Mouse (Mus musculus): ENCODE measurements around the gene Hacd2.
A peak's percentile ranks its signal among the peaks of the same experiment; 100 is the strongest.

The Hacd2 gene

DNA sequence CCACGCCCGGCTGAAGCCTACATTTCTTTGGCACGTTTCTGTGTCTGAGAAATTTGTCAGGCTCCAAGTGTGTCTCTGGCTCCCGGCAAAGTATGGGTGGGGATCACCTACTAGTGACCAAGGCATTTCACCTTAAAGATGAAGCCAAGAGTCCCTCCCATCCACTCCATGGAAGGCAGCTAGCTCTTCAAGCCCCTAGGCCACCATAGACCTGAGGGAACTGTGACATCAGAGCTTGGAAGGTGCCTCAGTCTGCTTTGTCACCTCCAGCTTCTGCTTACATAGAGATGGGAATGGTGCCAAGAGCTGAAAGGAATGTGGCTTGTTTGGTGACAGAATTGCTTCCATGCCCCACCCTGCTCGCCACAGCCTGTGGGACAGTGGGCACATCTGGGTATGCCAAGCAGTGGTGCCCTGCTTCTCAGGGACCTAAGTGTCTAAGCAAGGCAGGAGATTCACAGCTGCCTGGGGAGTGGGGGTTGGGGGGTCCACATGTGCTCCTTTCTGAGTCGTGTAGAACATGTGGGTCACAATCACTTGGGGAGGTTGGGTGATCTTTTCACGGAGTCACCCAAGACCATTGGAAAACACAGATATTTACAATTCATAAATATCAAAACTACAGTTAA lies 94.2 kb downstream of the Hacd2 start:
- no peak for DNase-seq (ENCODE audit: low spot score in 2 of 2)

DNA sequence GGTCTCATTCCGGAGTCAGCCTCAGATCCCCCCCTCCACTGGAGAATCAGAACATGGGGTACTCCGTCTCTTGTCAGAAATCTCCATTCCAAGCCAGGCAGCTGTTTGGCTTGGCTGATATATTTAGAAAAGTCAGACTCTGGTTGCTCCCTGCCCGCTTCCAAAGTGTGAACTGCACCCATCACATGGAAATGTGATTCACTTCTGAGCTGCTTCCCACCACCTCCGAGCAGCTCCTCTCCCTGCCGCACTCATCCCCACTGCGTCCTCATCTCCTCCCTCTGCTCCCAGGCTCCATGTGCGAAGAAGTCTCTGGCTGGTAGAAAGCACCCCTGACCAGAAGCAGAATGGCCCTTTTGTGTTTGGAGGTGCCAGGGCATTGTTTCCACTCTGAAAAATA lies 95.2 kb downstream of the Hacd2 start:
- no peak for DNase-seq (ENCODE audit: low spot score in 2 of 2)

DNA sequence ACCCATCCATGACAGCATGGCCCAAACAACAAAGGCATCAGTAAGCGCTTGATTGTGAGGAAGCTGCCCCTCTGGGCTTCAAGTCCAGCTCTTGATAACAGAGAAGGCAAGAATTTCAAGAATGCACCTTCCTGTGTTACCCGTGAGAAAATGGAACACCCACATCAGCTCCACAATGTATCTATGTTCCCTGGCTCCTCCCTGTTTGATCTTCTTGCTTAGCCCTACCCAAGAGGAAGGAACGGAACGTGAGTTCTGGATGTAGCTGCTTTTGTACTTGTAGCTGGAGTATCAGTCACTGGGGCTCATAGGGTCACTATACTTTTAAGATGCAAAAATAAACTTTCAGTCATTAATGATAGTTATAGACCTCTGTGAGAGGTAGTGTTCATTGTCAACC lies 98.4 kb downstream of the Hacd2 start:
- no peak for DNase-seq (ENCODE audit: low spot score in 2 of 2)

DNA sequence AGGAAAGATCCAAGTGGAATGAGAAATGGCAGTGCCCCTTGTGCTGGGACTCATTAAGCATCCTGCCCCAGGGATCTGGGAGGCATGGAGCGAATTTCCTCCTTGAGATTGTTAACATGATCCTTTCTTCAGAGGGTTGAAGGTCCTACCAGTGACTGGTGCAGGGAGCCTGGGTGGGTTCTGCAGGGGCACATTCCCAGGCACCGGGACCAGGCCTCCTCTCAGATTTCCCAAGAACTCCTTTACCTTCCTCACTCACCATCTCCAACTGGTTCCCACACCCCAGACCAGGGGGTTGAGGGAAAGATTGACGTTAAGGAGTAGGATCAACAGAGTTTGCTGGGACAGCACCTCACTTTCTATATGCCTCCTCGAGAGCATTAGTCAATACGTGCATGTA lies 105.0 kb downstream of the Hacd2 start:
- no peak for DNase-seq (ENCODE audit: low spot score in 2 of 2)

GRCm38 (mm10) chr16:35130172-35130571 lies 107.9 kb downstream of the Hacd2 start:
- DNase-seq (ENCODE audit: low spot score in 2 of 2), result no peak

DNA sequence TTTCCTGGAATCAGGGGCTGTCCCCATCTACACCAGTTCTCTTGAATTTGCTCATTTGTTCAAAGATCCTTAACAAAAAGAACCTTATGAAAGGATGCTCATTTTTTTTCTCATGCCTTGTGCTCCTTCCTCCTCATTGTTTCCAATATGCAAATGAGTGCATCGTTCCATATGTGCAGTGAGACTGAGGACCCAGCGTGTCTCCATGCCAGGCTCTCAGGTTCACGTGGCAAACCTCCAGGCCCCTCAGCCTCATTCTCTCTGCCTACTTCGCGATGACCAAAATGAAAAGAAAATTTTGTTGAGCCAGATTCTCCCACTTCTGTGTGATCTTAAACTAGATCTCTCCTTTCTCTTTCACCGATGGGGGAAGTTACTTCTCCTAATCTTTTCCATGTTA lies 117.2 kb downstream of the Hacd2 start:
- DNase-seq (ENCODE audit: low spot score in 2 of 2), result no peak

GRCm38 (mm10) chr16:35139873-35140619 lies 117.8 kb downstream of the Hacd2 start:
- DNase-seq (ENCODE audit: low spot score in 2 of 2), result no peak

- no peak for DNase-seq (ENCODE audit: low spot score in 2 of 2)
Observed at GRCm38 (mm10) chr16:35140620-35140975, 118.4 kb downstream of the Hacd2 start.

DNA sequence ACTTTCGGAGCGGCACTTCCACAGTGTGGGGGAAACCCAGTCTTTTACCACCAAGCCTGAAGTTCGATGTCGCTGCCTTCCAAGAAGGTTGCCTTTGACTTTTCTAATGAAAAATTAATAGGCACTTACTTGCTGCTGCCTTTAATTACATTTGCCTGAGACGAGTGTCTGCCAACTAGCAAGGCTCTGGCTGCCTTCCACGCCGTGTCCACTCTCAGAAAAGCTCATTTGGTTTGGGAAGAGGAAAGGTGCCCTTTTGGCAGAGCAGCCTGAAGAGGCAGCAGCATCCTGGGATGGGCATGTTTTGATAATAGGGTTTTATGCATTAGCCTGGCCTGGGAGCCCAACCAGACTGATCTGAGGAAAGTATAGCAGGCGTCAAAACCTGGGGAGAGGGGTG lies 119.6 kb downstream of the Hacd2 start:
- no peak for DNase-seq (ENCODE audit: low spot score in 2 of 2)

DNA sequence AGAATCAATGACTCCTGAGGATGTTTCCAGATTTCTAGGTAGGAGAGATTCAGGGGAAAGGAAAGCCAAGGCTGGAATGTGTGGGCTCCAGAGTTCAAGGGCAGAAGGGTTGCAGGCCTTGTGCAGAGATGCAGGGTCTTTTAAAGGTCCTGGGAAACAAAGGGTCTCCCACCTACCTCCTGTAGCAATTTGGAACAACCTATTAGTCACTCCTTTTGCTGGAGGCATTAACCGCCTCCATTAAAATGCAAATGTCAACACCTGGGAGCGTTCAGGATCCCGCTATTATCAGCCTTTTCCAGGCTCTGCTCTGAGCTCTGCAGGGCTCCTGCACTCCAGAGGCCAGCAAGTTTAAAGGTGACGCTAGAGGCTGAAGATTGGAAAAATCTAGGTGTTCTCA lies 123.9 kb downstream of the Hacd2 start:
- no peak for DNase-seq (ENCODE audit: low spot score in 2 of 2)

DNA sequence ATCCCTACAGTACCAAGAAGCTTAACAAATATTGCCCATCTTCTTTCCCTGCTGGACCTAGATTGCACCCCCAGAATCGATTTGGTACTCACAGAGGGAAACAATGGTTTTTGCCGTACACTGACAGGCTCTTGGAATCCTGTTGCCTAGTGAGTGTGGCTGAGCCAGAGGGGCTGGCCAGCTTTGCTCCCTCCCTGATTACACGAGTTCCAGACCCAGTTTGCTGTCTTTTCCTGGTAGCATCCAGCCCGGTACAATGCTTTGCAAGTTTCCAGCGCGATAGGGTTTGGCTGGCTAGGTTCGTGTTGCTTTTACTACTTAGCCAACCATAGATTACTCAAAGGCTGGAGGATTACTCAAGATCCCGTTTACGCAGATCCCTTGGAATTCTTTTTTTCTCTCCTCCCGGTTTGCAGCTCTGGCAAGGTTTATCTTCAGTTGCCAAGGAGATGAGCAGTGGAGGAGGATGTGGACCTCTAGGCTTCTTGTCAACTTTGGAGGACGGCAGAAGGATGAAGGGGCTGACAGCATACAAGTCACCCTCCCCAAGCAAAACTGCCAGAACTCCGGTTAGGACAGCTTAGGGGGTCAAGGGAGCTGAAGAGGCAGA lies 131.0 kb downstream of the Hacd2 start:
- no peak for DNase-seq (ENCODE audit: low spot score in 2 of 2)

DNA sequence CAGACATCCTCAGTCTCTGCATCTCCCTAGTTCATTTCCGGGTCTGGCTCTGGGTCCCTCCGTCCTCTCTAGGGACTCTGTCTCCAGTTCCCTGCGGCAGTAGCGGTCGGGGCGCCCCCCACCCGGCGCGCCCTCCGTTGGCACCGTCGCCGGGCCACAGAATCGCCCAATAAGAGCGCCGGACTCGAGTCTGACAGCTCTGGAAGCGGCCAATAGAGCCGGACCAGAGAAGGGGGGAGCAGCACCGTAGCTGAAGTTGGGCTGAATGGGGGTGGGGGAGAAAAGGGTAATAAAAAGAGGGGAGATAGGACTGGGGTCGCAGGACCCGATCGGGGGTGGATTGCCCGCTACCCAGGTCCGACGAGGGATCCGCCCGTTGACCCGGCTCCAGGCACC lies 132.0 kb downstream of the Hacd2 start:
- DNase-seq (ENCODE audit: low spot score in 2 of 2), result no peak

- DNase-seq (ENCODE audit: low spot score in 2 of 2), result no peak
Observed at GRCm38 (mm10) chr16:35154641-35155390, 132.6 kb downstream of the Hacd2 start, which contains the start of gene Adcy5. Adcy5 (plus strand) TSS chr16:35154877.

DNA sequence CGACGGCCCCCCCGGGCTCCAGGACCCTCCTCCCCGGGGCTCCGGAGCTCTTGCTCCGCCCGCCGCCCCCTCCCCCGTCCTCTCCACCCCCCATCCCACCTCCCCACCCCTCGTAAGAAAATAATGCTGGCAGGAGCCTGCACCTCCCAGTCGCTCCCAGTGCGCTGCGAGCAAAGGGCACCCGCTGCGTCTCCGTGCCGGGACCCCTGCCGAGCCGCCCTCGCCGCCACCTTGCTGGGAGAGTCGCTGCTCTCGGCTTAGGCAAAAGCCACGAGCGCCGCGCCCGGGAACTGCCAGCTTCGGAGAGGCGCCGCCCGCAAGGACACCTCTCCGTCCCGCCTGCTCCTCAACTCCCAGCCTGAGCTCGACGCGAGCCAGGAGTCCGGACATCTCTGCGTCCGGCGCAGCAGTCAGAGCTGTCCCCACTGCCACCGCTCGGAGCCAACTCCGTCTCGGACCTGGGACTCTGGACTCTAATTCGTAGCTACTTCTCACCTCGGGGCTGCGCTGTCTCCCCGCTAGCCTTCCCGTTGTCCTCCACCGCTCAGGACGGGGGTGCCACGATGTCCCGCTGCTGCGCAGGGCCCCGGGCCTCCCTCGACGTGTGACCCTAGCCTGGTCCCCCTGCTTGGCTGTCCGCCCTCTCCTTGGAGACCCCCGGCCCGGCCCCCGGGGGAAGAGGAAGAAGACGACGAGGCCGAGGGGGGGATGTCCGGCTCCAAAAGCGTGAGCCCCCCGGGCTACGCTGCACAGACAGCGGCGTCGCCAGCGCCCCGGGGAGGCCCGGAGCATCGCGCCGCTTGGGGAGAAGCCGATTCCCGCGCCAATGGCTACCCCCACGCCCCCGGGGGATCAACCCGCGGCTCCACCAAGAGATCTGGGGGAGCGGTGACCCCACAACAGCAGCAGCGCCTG lies 133.4 kb downstream of the Hacd2 start:
- no peak for DNase-seq (ENCODE audit: low spot score in 2 of 2)

DNA sequence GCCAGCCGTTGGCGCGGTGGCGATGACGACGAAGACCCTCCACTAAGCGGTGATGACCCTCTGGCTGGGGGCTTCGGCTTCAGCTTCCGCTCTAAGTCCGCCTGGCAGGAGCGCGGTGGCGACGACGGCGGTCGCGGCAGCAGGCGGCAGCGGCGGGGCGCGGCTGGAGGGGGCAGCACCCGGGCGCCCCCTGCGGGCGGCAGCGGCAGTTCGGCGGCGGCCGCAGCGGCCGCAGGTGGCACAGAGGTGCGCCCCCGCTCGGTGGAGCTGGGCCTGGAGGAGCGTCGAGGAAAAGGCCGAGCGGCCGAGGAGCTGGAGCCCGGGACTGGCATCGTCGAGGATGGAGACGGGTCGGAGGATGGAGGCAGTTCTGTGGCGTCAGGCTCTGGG lies 134.1 kb downstream of the Hacd2 start:
- DNase-seq (ENCODE audit: low spot score in 2 of 2), result peak in 1 of 2 experiments; percentile 15

GRCm38 (mm10) chr16:35156832-35157231 lies 134.6 kb downstream of the Hacd2 start:
- no peak for DNase-seq (ENCODE audit: low spot score in 2 of 2)
